Mouse (Mus musculus): ENCODE results near the gene Siglecg. TPM values are rescaled to one million over a fixed set of nuclear protein-coding genes. Genes with fewer than 3 reads are reported as not detected.
"Not testable (repeated sequence)": the region's sequence is repeated elsewhere in the genome, so short reads cannot be mapped to it uniquely, and the experiment has no call there.

The Siglecg gene
- polyA plus RNA-seq, 1 experiment: 7.7 TPM

GRCm38 (mm10) chr7:43402718-43403117 lies 5.3 kb upstream of the Siglecg start:
- WGBS: 12% methylated on average over 2 of the region's 2 CpGs
- no peak for DNase-seq

GRCm38 (mm10) chr7:43407573-43407972 lies 431 bp upstream of the Siglecg start:
- H3K4me3 ChIP-seq (ENCODE audit: insufficient read depth, low read depth, low read length): no peak overlapping the region
- no peaks in the 10 kb centered on the region for H3K27me3 ChIP-seq (replicated peaks; ENCODE audit: control insufficient read depth, insufficient read depth, low read length)
- TF ChIP-seq POLR2A (IDR thresholded peaks at IDR 0.05; ENCODE audit: low read depth, low read length): no peak
- no peak for TF ChIP-seq CTCF (conservative IDR thresholded peaks at IDR 0.05; ENCODE audit: insufficient read depth, insufficient read length, low read depth, low read length)
- WGBS: 66% methylated on average over 3 of the region's 3 CpGs
- H3K4me1 ChIP-seq (ENCODE audit: control insufficient read depth, insufficient read depth, low read length): no peaks in the 10 kb centered on the region
- no peak overlapping the region for H3K27ac ChIP-seq (ENCODE audit: insufficient read depth, low read depth, low read length)
- DNase-seq: no peak
- H3K36me3 ChIP-seq (ENCODE audit: control insufficient read depth, insufficient read depth, low read length): no peaks in the 10 kb centered on the region

More at GRCm38 (mm10) chr7:43402718-43403117, 5.3 kb upstream of the Siglecg start:
- Histone ChIP-seq H3K27ac (ENCODE audit: insufficient read depth, low read depth, low read length) (no peak overlapping the region), H3K4me1 (ENCODE audit: control insufficient read depth, insufficient read depth, low read length) (no peaks in the 10 kb centered on the region), H3K27me3 (replicated peaks; ENCODE audit: control insufficient read depth, insufficient read depth, low read length) (no peaks in the 10 kb centered on the region), H3K36me3 (ENCODE audit: control insufficient read depth, insufficient read depth, low read length) (no peaks in the 10 kb centered on the region), H3K4me3 (ENCODE audit: insufficient read depth, low read depth, low read length) (no peak overlapping the region)
- TF ChIP-seq POLR2A (IDR thresholded peaks at IDR 0.05; ENCODE audit: low read depth, low read length): no peak
- TF ChIP-seq CTCF (conservative IDR thresholded peaks at IDR 0.05; ENCODE audit: insufficient read depth, insufficient read length, low read depth, low read length): no peak

GRCm38 (mm10) chr7:43409084-43409483 lies 1.1 kb downstream of the Siglecg start:
- Histone ChIP-seq H3K27me3 (replicated peaks; ENCODE audit: control insufficient read depth, insufficient read depth, low read length) (no peaks in the 10 kb centered on the region), H3K27ac (ENCODE audit: insufficient read depth, low read depth, low read length) (no peak overlapping the region), H3K4me3 (ENCODE audit: insufficient read depth, low read depth, low read length) (no peak overlapping the region), H3K4me1 (ENCODE audit: control insufficient read depth, insufficient read depth, low read length) (no peaks in the 10 kb centered on the region), H3K36me3 (ENCODE audit: control insufficient read depth, insufficient read depth, low read length) (no peaks in the 10 kb centered on the region)
- TF ChIP-seq CTCF (conservative IDR thresholded peaks at IDR 0.05; ENCODE audit: insufficient read depth, insufficient read length, low read depth, low read length): no peak
- WGBS: 68% methylated on average over 3 of the region's 3 CpGs
- no peak for DNase-seq

GRCm38 (mm10) chr7:43411724-43412123 lies 3.7 kb downstream of the Siglecg start:
- not testable (repeated sequence) for H3K27ac ChIP-seq (ENCODE audit: insufficient read depth, low read depth, low read length); H3K4me3 ChIP-seq (ENCODE audit: insufficient read depth, low read depth, low read length); H3K36me3 ChIP-seq (ENCODE audit: control insufficient read depth, insufficient read depth, low read length); DNase-seq; H3K4me1 ChIP-seq (ENCODE audit: control insufficient read depth, insufficient read depth, low read length); H3K27me3 ChIP-seq (replicated peaks; ENCODE audit: control insufficient read depth, insufficient read depth, low read length)
- 32% methylated on average over 4 of the region's 4 CpGs for WGBS

DNA sequence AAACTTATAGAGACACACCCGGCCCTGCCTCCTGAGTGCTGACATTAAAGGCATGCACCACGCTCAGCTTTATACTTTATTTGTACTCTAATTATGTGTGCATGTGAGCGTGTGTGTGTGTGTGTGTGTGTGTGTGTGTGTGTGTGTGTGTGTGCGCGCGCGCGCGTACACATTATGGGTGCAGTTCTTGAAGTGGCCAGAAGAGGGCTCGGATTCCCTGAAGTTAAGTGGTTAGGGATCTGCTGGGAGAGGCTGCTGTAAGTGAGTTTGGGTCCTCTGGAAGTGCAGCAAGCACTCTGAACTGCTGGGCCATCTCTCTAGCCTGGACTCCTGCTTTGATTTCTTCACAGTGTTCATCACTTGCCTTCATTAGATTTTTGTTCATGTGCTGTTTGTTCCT lies 9.3 kb downstream of the Siglecg start:
- TF ChIP-seq CTCF (conservative IDR thresholded peaks at IDR 0.05; ENCODE audit: insufficient read depth, insufficient read length, low read depth, low read length): no peak
- Histone ChIP-seq H3K4me3 (ENCODE audit: insufficient read depth, low read depth, low read length) (no peak overlapping the region), H3K27me3 (replicated peaks; ENCODE audit: control insufficient read depth, insufficient read depth, low read length) (no peaks in the 10 kb centered on the region), H3K27ac (ENCODE audit: insufficient read depth, low read depth, low read length) (no peak overlapping the region), H3K4me1 (ENCODE audit: control insufficient read depth, insufficient read depth, low read length) (no peaks in the 10 kb centered on the region), H3K36me3 (ENCODE audit: control insufficient read depth, insufficient read depth, low read length) (no peaks in the 10 kb centered on the region)
- DNase-seq: no peak
- WGBS: 86% methylated on average over 10 of the region's 10 CpGs

DNA sequence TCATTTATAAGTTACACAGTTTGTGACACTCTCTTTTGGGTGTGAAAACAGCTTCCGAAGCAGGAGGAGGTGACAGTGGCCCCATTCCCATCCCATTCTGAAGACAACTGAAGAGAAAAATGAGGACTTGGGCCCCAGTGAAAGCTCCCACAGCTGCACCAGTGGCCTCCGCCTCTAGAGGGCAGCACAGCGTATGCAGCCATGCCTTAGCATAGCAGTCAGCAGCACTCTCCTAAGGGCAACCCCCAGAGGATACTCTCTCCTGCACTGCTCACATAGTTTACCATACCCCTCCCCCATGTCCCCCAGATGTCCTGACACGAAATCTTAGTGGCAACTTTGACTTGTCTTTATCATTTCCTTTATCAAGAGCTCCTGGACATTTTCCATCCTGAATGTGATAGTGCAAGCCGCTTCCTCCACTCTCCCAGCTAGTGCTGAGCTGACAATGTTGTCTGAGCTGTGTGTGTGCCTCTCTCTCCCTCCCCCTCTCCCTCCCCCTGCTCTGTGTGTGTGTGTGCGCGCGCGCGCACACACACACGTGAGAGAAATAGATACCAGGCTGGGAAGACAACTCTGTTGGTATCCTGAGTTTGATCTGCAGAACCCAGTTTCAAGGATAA lies 15.1 kb downstream of the Siglecg start:
- TF ChIP-seq CTCF (conservative IDR thresholded peaks at IDR 0.05; ENCODE audit: insufficient read depth, insufficient read length, low read depth, low read length): peak; percentile 99; the same call in 1 of the 2 replicates
- no peak for TF ChIP-seq POLR2A (IDR thresholded peaks at IDR 0.05; ENCODE audit: low read depth, low read length)
- Histone ChIP-seq H3K27ac (ENCODE audit: insufficient read depth, low read depth, low read length) (no peak overlapping the region), H3K27me3 (replicated peaks; ENCODE audit: control insufficient read depth, insufficient read depth, low read length) (no peaks in the 10 kb centered on the region), H3K36me3 (ENCODE audit: control insufficient read depth, insufficient read depth, low read length) (no peaks in the 10 kb centered on the region), H3K4me3 (ENCODE audit: insufficient read depth, low read depth, low read length) (no peak overlapping the region), H3K4me1 (ENCODE audit: control insufficient read depth, insufficient read depth, low read length) (no peaks in the 10 kb centered on the region)
- WGBS: 19% methylated on average over 11 of the region's 11 CpGs
- DNase-seq: peak; percentile 87

GRCm38 (mm10) chr7:43423991-43424625 lies 16.1 kb downstream of the Siglecg start:
- H3K36me3 ChIP-seq (ENCODE audit: control insufficient read depth, insufficient read depth, low read length): no peaks in the 10 kb centered on the region
- H3K4me1 ChIP-seq (ENCODE audit: control insufficient read depth, insufficient read depth, low read length): no peaks in the 10 kb centered on the region
- TF ChIP-seq POLR2A (IDR thresholded peaks at IDR 0.05; ENCODE audit: low read depth, low read length) (no peak), CTCF (conservative IDR thresholded peaks at IDR 0.05; ENCODE audit: insufficient read depth, insufficient read length, low read depth, low read length) (no peak)
- DNase-seq: no peak
- no peaks in the 10 kb centered on the region for H3K27me3 ChIP-seq (replicated peaks; ENCODE audit: control insufficient read depth, insufficient read depth, low read length)
- H3K4me3 ChIP-seq (ENCODE audit: insufficient read depth, low read depth, low read length): no peak overlapping the region
- no peak overlapping the region for H3K27ac ChIP-seq (ENCODE audit: insufficient read depth, low read depth, low read length)
- WGBS: 67% methylated on average over 3 of the region's 3 CpGs
